Mouse (Mus musculus) right cerebral cortex, postnatal 36 days (tissue): ENCODE results near the gene Hist1h2bq.

Source experiments
- DNase-seq, 2 experiments: peaks; one replicate each; pipeline ENCODE4 v3.0.0; 2022; ENCODE audit warnings: low spot score in 2 of 2, mixed read lengths in 1 of 2

Gene Hist1h2bq

GRCm38 (mm10) chr13:21789925-21790324 is 20.1 kb downstream of the Hist1h2bq start:
- DNase-seq = no peak

GRCm38 (mm10) chr13:21787760-21788593 is 22.0 kb downstream of the Hist1h2bq start:
- no peak for DNase-seq

- peak; percentile 87 to 91 for DNase-seq
These were observed 22.9 kb downstream of the Hist1h2bq start, which contains the start of the genes Hist1h2an and Hist1h2bp for GRCm38 (mm10) chr13:21786899-21787629. Gene Hist1h2an (minus strand): TSS chr13:21787218. Gene Hist1h2bp (plus strand): TSS chr13:21787461.

- no peak for DNase-seq
These were observed 23.7 kb downstream of the Hist1h2bq start for GRCm38 (mm10) chr13:21786189-21786898.

- DNase-seq = no peak
These were observed 25.7 kb downstream of the Hist1h2bq start for GRCm38 (mm10) chr13:21784311-21784710.

GRCm38 (mm10) chr13:21783734-21784161 is 26.2 kb downstream of the Hist1h2bq start:
- peak; percentile 3 for DNase-seq

- DNase-seq = peak; percentile 55 to 66
These were observed 26.8 kb downstream of the Hist1h2bq start, which contains the start of gene Hist1h3i for GRCm38 (mm10) chr13:21783255-21783617. Gene Hist1h3i (minus strand): TSS chr13:21783370.

GRCm38 (mm10) chr13:21782361-21783254 is 27.4 kb downstream of the Hist1h2bq start:
- peak; percentile 9 to 11 for DNase-seq

- DNase-seq = no peak
These were observed 28.4 kb downstream of the Hist1h2bq start for GRCm38 (mm10) chr13:21781639-21782038.

GRCm38 (mm10) chr13:21781021-21781555 is 28.9 kb downstream of the Hist1h2bq start:
- DNase-seq = no peak

- peak; percentile 36 to 57 for DNase-seq
These were observed 29.9 kb downstream of the Hist1h2bq start, which contains the start of gene Hist1h1b for GRCm38 (mm10) chr13:21779767-21780731. Gene Hist1h1b (minus strand): TSS chr13:21780625.

GRCm38 (mm10) chr13:21778814-21779766 is 30.9 kb downstream of the Hist1h2bq start:
- DNase-seq = peak; percentile 53 to 68
